Comparison of ENCODE assay signal across 8 mouse cellular contexts in genomic region chr2:122765071-122765793, GRCm38 (mm10). TPM values are rescaled to one million over a fixed set of nuclear protein-coding genes. Genes with fewer than 3 reads are reported as not detected.
DNase-seq lines count a peak whose midpoint lies in the region; ATAC-seq and TF ChIP-seq lines count a peak whose summit lies in the region.

Sqor (plus strand) TSS chr2:122765237.

- H3K4me2 ChIP-seq in heart, embryonic 13.5 days: peak within 1 kb of the TSS; percentile 93
- H3K4me2 ChIP-seq in kidney, embryonic 16.5 days (replicated peaks; ENCODE audit: low read depth, low read length): peak within 1 kb of the TSS; percentile 92
- peak within 1 kb of the TSS; percentile 75 for H3K4me2 ChIP-seq in liver, embryonic 16.5 days (ENCODE audit: low read depth, low read length)
- peak within 1 kb of the TSS; percentile 67 for H3K4me2 ChIP-seq in neural tube, embryonic 11.5 days (ENCODE audit: low read depth)
- H3K4me2 ChIP-seq in stomach, postnatal 0 days (replicated peaks; ENCODE audit: low read depth): peak within 1 kb of the TSS; percentile 83

- DNase-seq in CD4-positive, CD25-positive, alpha-beta regulatory T cell, adult 2 months (ENCODE audit: low read depth, low spot score): peak; percentile 82
- DNase-seq in brain, adult 2 months (ENCODE audit: low read depth, low spot score): peak; percentile 66
- peak; percentile 48 for DNase-seq in neural tube, embryonic 11.5 days (ENCODE audit: low spot score)
- DNase-seq in stomach, postnatal 0 days (ENCODE audit: low spot score): peak; percentile 88

- no peaks in the 10 kb centered on the region for H3K36me3 ChIP-seq in erythroblast, embryonic 14.5 days (ENCODE audit: control insufficient read depth)
- no peaks in the 10 kb centered on the region for H3K36me3 ChIP-seq in heart, embryonic 13.5 days
- H3K36me3 ChIP-seq in kidney, embryonic 16.5 days (ENCODE audit: insufficient read depth, low read length): no peaks in the 10 kb centered on the region
- H3K36me3 ChIP-seq in liver, embryonic 16.5 days (ENCODE audit: control insufficient read depth, insufficient read depth): no peaks in the 10 kb centered on the region
- no peaks in the 10 kb centered on the region for H3K36me3 ChIP-seq in neural tube, embryonic 11.5 days (ENCODE audit: control insufficient read depth, insufficient read depth, low read length)
- H3K36me3 ChIP-seq in stomach, postnatal 0 days (ENCODE audit: control insufficient read depth, insufficient read depth, low read length): no peaks in the 10 kb centered on the region

- peak within 1 kb of the TSS; percentile 60 for H3K4me3 ChIP-seq in erythroblast, embryonic 14.5 days (replicated peaks)
- peak within 1 kb of the TSS; percentile 63 for H3K4me3 ChIP-seq in heart, embryonic 13.5 days
- H3K4me3 ChIP-seq in kidney, embryonic 16.5 days (ENCODE audit: low read length): peak within 1 kb of the TSS; percentile 59
- peak within 1 kb of the TSS; percentile 61 for H3K4me3 ChIP-seq in liver, embryonic 16.5 days (ENCODE audit: low read depth, low read length)
- peak within 1 kb of the TSS; percentile 39 for H3K4me3 ChIP-seq in neural tube, embryonic 11.5 days (ENCODE audit: low read depth, low read length)
- peak within 1 kb of the TSS; percentile 55 for H3K4me3 ChIP-seq in stomach, postnatal 0 days (ENCODE audit: low read depth, low read length)

- no peaks in the 10 kb centered on the region for H3K9me3 ChIP-seq in erythroblast, embryonic 14.5 days (ENCODE audit: control insufficient read depth, low read length)
- H3K9me3 ChIP-seq in heart, embryonic 13.5 days: no peaks in the 10 kb centered on the region
- H3K9me3 ChIP-seq in kidney, embryonic 16.5 days (ENCODE audit: low read length): no peaks in the 10 kb centered on the region
- no peaks in the 10 kb centered on the region for H3K9me3 ChIP-seq in liver, embryonic 16.5 days (replicated peaks; ENCODE audit: control insufficient read depth, low read length)
- H3K9me3 ChIP-seq in neural tube, embryonic 11.5 days (ENCODE audit: control insufficient read depth, low read length): no peaks in the 10 kb centered on the region
- H3K9me3 ChIP-seq in stomach, postnatal 0 days (ENCODE audit: control insufficient read depth, low read length): no peaks in the 10 kb centered on the region

- peaks cover 11% of the 10 kb centered on the region for H3K4me1 ChIP-seq in erythroblast, embryonic 14.5 days (ENCODE audit: control insufficient read depth)
- peaks cover 4% of the 10 kb centered on the region for H3K4me1 ChIP-seq in heart, embryonic 13.5 days
- no peaks in the 10 kb centered on the region; the same call in 1 of the 2 replicates for H3K4me1 ChIP-seq in kidney, embryonic 16.5 days (ENCODE audit: insufficient read depth, low read length)
- H3K4me1 ChIP-seq in liver, embryonic 16.5 days (ENCODE audit: control insufficient read depth, low read depth, low read length): peaks cover 4% of the 10 kb centered on the region
- no peaks in the 10 kb centered on the region for H3K4me1 ChIP-seq in neural tube, embryonic 11.5 days (ENCODE audit: control insufficient read depth, insufficient read depth, low read length)
- H3K4me1 ChIP-seq in stomach, postnatal 0 days (replicated peaks; ENCODE audit: control insufficient read depth, insufficient read depth): no peaks in the 10 kb centered on the region

- no peak for TF ChIP-seq EP300 in stomach, postnatal 0 days (optimal IDR thresholded peaks at IDR 0.05)

- peak; percentile 36; the same call in 1 of the 2 replicates for TF ChIP-seq CTCF in stomach, postnatal 0 days (IDR thresholded peaks at IDR 0.05; ENCODE audit: low read depth)

- H3K27ac ChIP-seq in heart, embryonic 13.5 days (replicated peaks): no peak within 1 kb of the TSS
- no peak within 1 kb of the TSS for H3K27ac ChIP-seq in kidney, embryonic 16.5 days (ENCODE audit: low read length)
- H3K27ac ChIP-seq in liver, embryonic 16.5 days (ENCODE audit: low read length): no peak within 1 kb of the TSS
- H3K27ac ChIP-seq in neural tube, embryonic 11.5 days (ENCODE audit: low read depth, low read length): no peak within 1 kb of the TSS
- H3K27ac ChIP-seq in stomach, postnatal 0 days (replicated peaks): peak within 1 kb of the TSS; percentile 85

- under 1% methylated on average over 46 of the region's 46 CpGs for whole genome bisulfite sequencing in heart, embryonic 13.5 days
- under 1% methylated on average over 46 of the region's 46 CpGs for WGBS in kidney, embryonic 16.5 days
- WGBS in liver, embryonic 16.5 days (ENCODE audit: insufficient replicate concordance): 2% methylated on average over 43 of the region's 46 CpGs
- WGBS in neural tube, embryonic 11.5 days: 1% methylated on average over 44 of the region's 46 CpGs
- 2% methylated on average over 45 of the region's 46 CpGs for WGBS in stomach, postnatal 0 days

- peak; percentile 68; the same call in 1 of the 2 replicates for ATAC-seq in heart, embryonic 13.5 days (ENCODE audit: extremely low read depth, insufficient number of reproducible peaks, low FRiP score, low TSS enrichment)
- peak; percentile 94 for ATAC-seq in kidney, embryonic 16.5 days (ENCODE audit: low FRiP score, low TSS enrichment)
- peak; percentile 90 for ATAC-seq in liver, embryonic 16.5 days (ENCODE audit: low read depth)
- peak; percentile 35 for ATAC-seq in neural tube, embryonic 11.5 days (ENCODE audit: insufficient read depth, low FRiP score, low TSS enrichment)
- ATAC-seq in stomach, postnatal 0 days (ENCODE audit: low FRiP score, low TSS enrichment): peak; percentile 95

- peaks cover 18% of the 10 kb centered on the region for H3K27me3 ChIP-seq in erythroblast, embryonic 14.5 days (ENCODE audit: control insufficient read depth)
- H3K27me3 ChIP-seq in heart, embryonic 13.5 days (replicated peaks): peaks cover 31% of the 10 kb centered on the region
- peaks cover 20% of the 10 kb centered on the region for H3K27me3 ChIP-seq in kidney, embryonic 16.5 days (ENCODE audit: insufficient read depth, low read length)
- peaks cover 5% of the 10 kb centered on the region for H3K27me3 ChIP-seq in liver, embryonic 16.5 days (ENCODE audit: control insufficient read depth, insufficient read depth, low read depth, low read length)
- H3K27me3 ChIP-seq in neural tube, embryonic 11.5 days (ENCODE audit: control insufficient read depth, insufficient read depth, low read length): peaks cover 9% of the 10 kb centered on the region
- H3K27me3 ChIP-seq in stomach, postnatal 0 days (ENCODE audit: control insufficient read depth, insufficient read depth, low read length): no peaks in the 10 kb centered on the region

- peak within 1 kb of the TSS; percentile 83 for H3K9ac ChIP-seq in heart, embryonic 13.5 days
- peak within 1 kb of the TSS; percentile 71 for H3K9ac ChIP-seq in kidney, embryonic 16.5 days (replicated peaks; ENCODE audit: low read length)
- peak within 1 kb of the TSS; percentile 51 for H3K9ac ChIP-seq in liver, embryonic 16.5 days (ENCODE audit: low read depth, low read length)
- peak within 1 kb of the TSS; percentile 39; the same call in 1 of the 2 replicates for H3K9ac ChIP-seq in neural tube, embryonic 11.5 days (ENCODE audit: low read length)
- H3K9ac ChIP-seq in stomach, postnatal 0 days (ENCODE audit: low read length): peak within 1 kb of the TSS; percentile 71

RNA-seq across cellular contexts. Expression of gene Sqor, which starts in this region (rescaled TPM):
- 0.02 and 0.39 TPM in 2 replicates for polyA plus RNA-seq in erythroblast, embryonic 14.5 days (2012)
- polyA plus RNA-seq in heart, embryonic 13.5 days (2015; fragmentation: Nextera tagmentation; extraction: Ambion mirVana): 4.9 and 5.5 TPM in 2 replicates
- 19.9 and 27.0 TPM in 2 replicates for polyA plus RNA-seq in kidney, embryonic 16.5 days (2015; fragmentation: Nextera tagmentation; extraction: Ambion mirVana)
- polyA plus RNA-seq in liver, embryonic 16.5 days (2015; fragmentation: Nextera tagmentation; extraction: Ambion mirVana): 9.1 and 9.3 TPM in 2 replicates
- 1.6 and 3.1 TPM in 2 replicates for polyA plus RNA-seq in neural tube, embryonic 11.5 days (2014; fragmentation: Nextera tagmentation; extraction: Ambion mirVana)
- 79.2 and 90.4 TPM in 2 replicates for polyA plus RNA-seq in stomach, postnatal 0 days (2015; fragmentation: Nextera tagmentation; extraction: Ambion mirVana)

Comparison
In these comparisons a context has a peak if more than half of its experiments do, and no peak if none do; other contexts are left out.
1. ATAC-seq: peak in every context shown above with its lines; median percentile 95 in stomach, postnatal 0 days; 94 in kidney, embryonic 16.5 days; 90 in liver, embryonic 16.5 days; 68 in heart, embryonic 13.5 days; 35 in neural tube, embryonic 11.5 days.